Mouse (Mus musculus): ENCODE measurements around the gene Ankrd17. TPM values are rescaled to one million over a fixed set of nuclear protein-coding genes. Genes with fewer than 3 reads are reported as not detected.

Ankrd17 gene
- polyA plus RNA-seq, 1 experiment: 14.7 TPM

DNA sequence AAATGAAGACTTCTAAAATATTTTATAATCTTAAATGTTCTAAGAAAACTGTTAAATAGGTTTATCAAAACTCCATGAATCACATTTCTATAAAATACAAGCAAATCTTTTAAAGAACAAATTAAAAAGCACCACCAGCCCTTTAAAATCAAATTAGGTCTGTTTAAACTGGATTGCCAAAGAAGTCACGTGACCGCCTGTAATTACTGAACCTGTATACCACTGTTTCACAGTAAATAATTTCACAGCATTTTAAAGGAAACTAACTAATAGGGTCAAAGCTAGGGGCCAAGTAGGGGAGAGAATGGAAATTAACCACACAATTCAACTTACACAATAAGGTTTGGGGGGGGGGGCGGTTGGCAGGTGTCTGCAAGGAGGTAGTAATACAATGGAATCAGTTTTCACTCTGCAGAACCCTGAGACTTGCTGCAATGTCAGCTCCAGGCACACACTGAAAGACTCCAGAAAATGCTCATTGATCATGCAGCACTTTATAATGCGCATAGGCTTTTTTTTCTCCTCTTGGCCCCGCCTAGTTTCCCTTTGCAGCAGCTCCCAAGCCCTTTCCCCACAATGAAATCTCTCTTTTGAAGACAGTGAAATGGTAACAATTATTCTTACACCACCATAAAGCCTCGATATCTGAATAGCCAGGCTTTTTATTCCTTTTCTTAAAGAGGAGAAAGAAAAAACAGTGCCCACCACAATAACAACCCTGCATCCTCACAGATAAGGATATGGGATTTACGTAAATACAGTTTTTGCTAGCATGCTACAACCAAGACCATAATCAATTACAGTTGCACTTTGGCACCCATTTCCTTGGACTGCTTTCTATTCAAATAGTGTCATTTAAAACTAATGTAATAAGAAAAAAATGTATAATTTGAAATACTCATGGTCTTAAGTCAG, 27.9 kb downstream of the Ankrd17 start:
- Histone ChIP-seq H3K27me3 (ENCODE audit: control insufficient read depth, insufficient read depth, insufficient read length) (no peaks in the 10 kb centered on the region), H3K36me3 (ENCODE audit: control insufficient read depth, insufficient read depth) (no peaks in the 10 kb centered on the region), H3K4me2 (ENCODE audit: low read depth) (no peak overlapping the region), H3K79me2 (ENCODE audit: control insufficient read depth, insufficient read depth) (peaks cover 99% of the 10 kb centered on the region), H3ac (ENCODE audit: control insufficient read depth, insufficient read length) (no peak overlapping the region), H3K4me3 (no peak overlapping the region)
- TF ChIP-seq E2F4 (IDR thresholded peaks at IDR 0.05; ENCODE audit: insufficient read depth) (no peak), USF1 (IDR thresholded peaks at IDR 0.05; ENCODE audit: low read depth) (peak; percentile 52)

DNA sequence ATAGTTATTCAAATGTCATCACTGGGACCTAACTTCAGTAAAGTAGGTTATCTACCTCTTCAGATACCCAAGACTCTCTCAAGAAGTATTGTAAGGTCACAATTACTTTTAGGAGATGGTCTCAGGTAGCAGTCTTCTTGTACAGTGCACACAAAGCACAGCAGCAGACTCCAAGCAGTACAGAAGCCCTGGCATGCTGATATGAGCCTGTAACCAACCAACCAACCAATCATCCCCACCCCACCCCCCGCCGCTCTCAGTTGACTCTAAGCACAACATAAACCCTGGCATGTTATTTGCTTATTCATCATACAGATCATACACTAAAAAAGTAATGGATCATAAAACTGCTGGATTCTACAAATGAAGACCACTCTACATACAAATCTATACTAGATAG, 33.9 kb downstream of the Ankrd17 start:
- Histone ChIP-seq H3K79me2 (ENCODE audit: control insufficient read depth, insufficient read depth) (peaks cover 100% of the 10 kb centered on the region), H3K4me2 (ENCODE audit: low read depth) (no peak overlapping the region)

DNA sequence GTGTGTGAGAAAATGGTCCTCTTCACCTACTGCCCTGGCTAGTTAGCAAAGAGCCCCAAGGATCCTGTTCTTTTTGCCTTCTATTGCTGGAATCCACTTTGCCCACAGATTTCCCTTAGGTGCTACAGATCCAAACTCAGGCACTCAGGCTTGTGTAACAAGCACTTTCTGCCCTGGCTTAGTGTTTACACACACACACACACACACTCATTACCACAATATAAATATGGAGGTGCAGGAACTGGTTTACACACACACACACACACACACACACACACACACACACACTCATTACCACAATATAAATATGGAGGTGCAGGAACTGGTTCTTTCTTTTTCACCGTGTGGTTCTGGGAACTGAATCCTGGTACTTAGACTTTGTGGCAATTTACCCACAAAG, 35.3 kb downstream of the Ankrd17 start:
- H3ac ChIP-seq (ENCODE audit: control insufficient read depth, insufficient read length): no peak overlapping the region
- H3K79me2 ChIP-seq (ENCODE audit: control insufficient read depth, insufficient read depth): peaks cover 100% of the 10 kb centered on the region
- H3K36me3 ChIP-seq (ENCODE audit: control insufficient read depth, insufficient read depth): no peaks in the 10 kb centered on the region
- H3K4me2 ChIP-seq (ENCODE audit: low read depth): no peak overlapping the region
- no peak overlapping the region for H3K4me3 ChIP-seq
- no peaks in the 10 kb centered on the region for H3K27me3 ChIP-seq (ENCODE audit: control insufficient read depth, insufficient read depth, insufficient read length)
- TF ChIP-seq SRF (IDR thresholded peaks at IDR 0.05; ENCODE audit: control insufficient read depth, insufficient read length, low read depth) (no peak), E2F4 (IDR thresholded peaks at IDR 0.05; ENCODE audit: insufficient read depth) (no peak), REST (IDR thresholded peaks at IDR 0.05; ENCODE audit: insufficient read depth, insufficient read length) (no peak), TCF3 (IDR thresholded peaks at IDR 0.05; ENCODE audit: insufficient read length, low read depth) (no peak), CEBPB (IDR thresholded peaks at IDR 0.05; ENCODE audit: insufficient read depth, poor library complexity, severe bottlenecking) (no peak), MAX (IDR thresholded peaks at IDR 0.05; ENCODE audit: low read depth) (no peak), MYOD1 (IDR thresholded peaks at IDR 0.05; ENCODE audit: control insufficient read depth in 1 of 3, insufficient read length in 2 of 3, low read depth in 2 of 3) (no peak)

More for the DNA sequence above, 33.9 kb downstream of the Ankrd17 start:
- TF ChIP-seq CEBPB (IDR thresholded peaks at IDR 0.05; ENCODE audit: insufficient read depth, poor library complexity, severe bottlenecking) (no peak), USF1 (IDR thresholded peaks at IDR 0.05; ENCODE audit: low read depth) (no peak), MYOD1 (IDR thresholded peaks at IDR 0.05; ENCODE audit: control insufficient read depth in 1 of 3, insufficient read length in 2 of 3, low read depth in 2 of 3) (no peak), MAX (IDR thresholded peaks at IDR 0.05; ENCODE audit: low read depth) (no peak), TCF12 (IDR thresholded peaks at IDR 0.05; ENCODE audit: insufficient read depth, poor library complexity, severe bottlenecking) (no peak), SRF (IDR thresholded peaks at IDR 0.05; ENCODE audit: control insufficient read depth, insufficient read length, low read depth) (no peak), MYOG (IDR thresholded peaks at IDR 0.05; ENCODE audit: control insufficient read depth in 1 of 3, insufficient read depth in 1 of 3, insufficient read length in 2 of 3, low read depth in 2 of 3) (no peak), TCF3 (IDR thresholded peaks at IDR 0.05; ENCODE audit: insufficient read length, low read depth) (no peak), E2F4 (IDR thresholded peaks at IDR 0.05; ENCODE audit: insufficient read depth) (no peak), REST (IDR thresholded peaks at IDR 0.05; ENCODE audit: insufficient read depth, insufficient read length) (no peak), POLR2A (IDR thresholded peaks at IDR 0.05; ENCODE audit: insufficient read length, low read depth) (no peak)
- no peaks in the 10 kb centered on the region for H3K36me3 ChIP-seq (ENCODE audit: control insufficient read depth, insufficient read depth)
- no peak overlapping the region for H3ac ChIP-seq (ENCODE audit: control insufficient read depth, insufficient read length)
- H3K27me3 ChIP-seq (ENCODE audit: control insufficient read depth, insufficient read depth, insufficient read length): no peaks in the 10 kb centered on the region
- H3K4me3 ChIP-seq: no peak overlapping the region

GRCm38 (mm10) chr5:90298396-90298795, 68.0 kb downstream of the Ankrd17 start:
- Histone ChIP-seq H3K27me3 (ENCODE audit: control insufficient read depth, insufficient read depth, insufficient read length) (no peaks in the 10 kb centered on the region), H3ac (ENCODE audit: control insufficient read depth, insufficient read length) (no peak overlapping the region), H3K36me3 (ENCODE audit: control insufficient read depth, insufficient read depth) (peaks cover 34% of the 10 kb centered on the region), H3K4me3 (no peak overlapping the region), H3K4me2 (ENCODE audit: low read depth) (no peak overlapping the region), H3K79me2 (ENCODE audit: control insufficient read depth, insufficient read depth) (peaks cover 7% of the 10 kb centered on the region)
- TF ChIP-seq MAX (IDR thresholded peaks at IDR 0.05; ENCODE audit: low read depth) (no peak), SRF (IDR thresholded peaks at IDR 0.05; ENCODE audit: control insufficient read depth, insufficient read length, low read depth) (no peak), REST (IDR thresholded peaks at IDR 0.05; ENCODE audit: insufficient read depth, insufficient read length) (no peak), E2F4 (IDR thresholded peaks at IDR 0.05; ENCODE audit: insufficient read depth) (no peak)

DNA sequence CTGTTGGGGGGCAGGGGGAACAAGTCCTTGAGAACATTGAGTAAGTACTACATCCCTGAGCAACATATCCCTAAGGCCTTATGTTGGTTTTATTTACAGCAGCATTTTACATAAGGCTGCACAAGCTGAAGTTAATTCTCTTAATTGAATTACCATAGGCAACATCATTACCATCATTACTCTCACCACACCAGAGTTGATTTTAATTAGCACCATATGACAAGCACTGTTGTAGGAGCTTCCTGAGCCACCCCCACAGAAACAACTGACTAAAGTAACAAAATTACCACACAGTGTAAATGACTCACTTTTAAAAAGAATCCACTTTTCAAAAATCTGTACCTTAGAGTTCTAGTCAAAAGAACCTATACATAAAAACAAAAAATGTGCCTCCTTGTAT, 76.5 kb downstream of the Ankrd17 start:
- H3K27me3 ChIP-seq (ENCODE audit: control insufficient read depth, insufficient read depth, insufficient read length): no peaks in the 10 kb centered on the region
- H3K36me3 ChIP-seq (ENCODE audit: control insufficient read depth, insufficient read depth): peaks cover 57% of the 10 kb centered on the region
- H3ac ChIP-seq (ENCODE audit: control insufficient read depth, insufficient read length): no peak overlapping the region
- no peak overlapping the region for H3K4me3 ChIP-seq
- no peak overlapping the region for H3K4me2 ChIP-seq (ENCODE audit: low read depth)
- no peaks in the 10 kb centered on the region for H3K79me2 ChIP-seq (ENCODE audit: control insufficient read depth, insufficient read depth)
- TF ChIP-seq TCF3 (IDR thresholded peaks at IDR 0.05; ENCODE audit: insufficient read length, low read depth) (no peak), MYOG (IDR thresholded peaks at IDR 0.05; ENCODE audit: control insufficient read depth in 1 of 3, insufficient read depth in 1 of 3, insufficient read length in 2 of 3, low read depth in 2 of 3) (no peak), CEBPB (IDR thresholded peaks at IDR 0.05; ENCODE audit: insufficient read depth, poor library complexity, severe bottlenecking) (no peak), MAX (IDR thresholded peaks at IDR 0.05; ENCODE audit: low read depth) (no peak), POLR2AphosphoS2 (IDR thresholded peaks at IDR 0.05; ENCODE audit: insufficient read length, low read depth) (no peak), MYOD1 (IDR thresholded peaks at IDR 0.05; ENCODE audit: control insufficient read depth in 1 of 3, insufficient read length in 2 of 3, low read depth in 2 of 3) (no peak), USF1 (IDR thresholded peaks at IDR 0.05; ENCODE audit: low read depth) (no peak), TCF12 (IDR thresholded peaks at IDR 0.05; ENCODE audit: insufficient read depth, poor library complexity, severe bottlenecking) (no peak), SRF (IDR thresholded peaks at IDR 0.05; ENCODE audit: control insufficient read depth, insufficient read length, low read depth) (no peak), POLR2A (IDR thresholded peaks at IDR 0.05; ENCODE audit: insufficient read length, low read depth) (no peak), E2F4 (IDR thresholded peaks at IDR 0.05; ENCODE audit: insufficient read depth) (no peak)

All from myocyte (in vitro differentiated cells).